Mouse (Mus musculus): ENCODE measurements around the gene Catsper4.

Gene Catsper4

DNA sequence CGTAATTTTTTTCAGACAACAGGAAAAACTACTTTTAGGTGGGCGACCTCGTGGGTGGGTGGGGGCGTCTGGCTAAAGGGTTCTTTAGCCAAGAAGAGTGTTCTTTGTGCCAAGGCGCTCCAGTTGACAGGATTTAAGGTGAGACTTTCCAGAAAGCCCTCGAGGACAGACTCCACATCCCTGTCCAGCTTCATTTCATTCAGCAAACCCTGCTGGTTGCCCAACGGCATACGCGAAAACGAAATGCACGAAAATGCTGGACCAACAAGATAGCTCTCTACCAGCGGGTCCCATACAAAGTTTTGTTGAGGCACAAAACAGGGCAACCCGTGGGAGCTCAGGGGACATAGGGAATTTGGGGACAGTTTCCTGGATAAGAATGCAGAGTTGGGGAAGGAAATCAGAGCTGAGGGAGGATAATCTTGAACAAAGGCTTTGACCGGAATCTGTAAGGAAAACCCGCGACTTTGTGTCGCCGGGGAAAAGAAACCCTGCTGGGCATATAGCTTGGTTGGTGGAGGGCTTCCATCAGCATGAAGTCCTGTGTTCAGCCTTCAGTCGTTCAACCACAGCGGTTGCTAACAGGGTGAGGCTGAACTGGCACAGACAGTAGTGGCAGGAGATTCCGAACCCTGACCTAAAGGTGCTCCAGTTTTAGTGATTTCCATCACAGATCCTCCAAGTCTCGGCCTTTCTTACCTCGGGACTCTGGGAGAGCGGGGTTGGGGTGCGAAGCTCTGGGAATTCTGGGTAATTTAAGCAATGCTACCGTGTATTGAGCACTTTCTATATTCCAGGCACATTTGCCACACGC is 23.1 kb upstream of the Catsper4 start:
- no peak for DNase-seq

DNA sequence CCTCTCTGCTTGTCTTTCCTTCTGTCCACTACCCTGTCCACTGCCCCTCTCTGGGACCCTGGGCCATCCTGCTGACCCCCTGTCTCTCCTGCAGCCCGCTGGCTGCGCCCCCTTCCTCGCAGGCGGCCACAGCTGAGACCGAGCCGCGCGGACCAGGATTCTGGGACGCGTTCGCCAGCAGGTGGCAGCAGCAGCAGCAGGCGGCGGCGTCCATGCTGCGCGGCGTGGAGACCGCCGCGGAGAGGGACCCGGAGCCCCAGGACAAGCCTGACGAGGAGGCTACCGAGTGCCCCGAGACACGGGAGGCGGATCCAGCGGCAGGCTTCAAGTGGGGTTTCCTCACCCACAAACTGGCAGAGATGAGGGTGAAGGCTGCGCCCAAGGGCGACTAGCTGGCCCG is 22.5 kb upstream of the Catsper4 start:
- DNase-seq, result peak; percentile 64 to 93

DNA sequence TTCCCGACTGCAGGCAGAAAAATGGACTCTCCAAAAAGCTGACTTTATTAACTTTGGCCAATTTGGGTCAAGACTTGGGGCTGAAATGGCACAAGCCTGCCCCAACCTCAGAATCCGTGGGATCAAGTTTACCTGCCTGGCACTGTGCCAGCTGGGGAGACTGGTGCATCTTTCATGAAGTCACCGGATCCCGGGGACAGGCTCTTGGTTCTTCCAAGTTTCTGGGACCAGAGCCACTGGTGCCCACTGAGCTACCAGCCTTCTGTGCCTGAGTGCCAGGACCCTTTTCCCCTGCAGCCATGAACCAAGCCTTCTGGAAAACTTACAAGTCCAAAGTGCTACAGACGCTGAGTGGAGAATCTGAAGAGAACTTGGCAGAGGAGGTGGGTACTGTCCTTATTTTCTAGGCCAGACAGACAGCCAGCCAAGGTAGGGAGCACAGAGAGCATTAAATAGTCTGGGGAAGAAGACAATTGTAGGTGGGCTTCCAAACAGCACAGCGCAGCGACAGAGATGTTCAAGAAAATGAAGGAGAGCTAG is 19.6 kb upstream of the Catsper4 start, which contains the start of gene Gm30191:
TSS of gene Gm30191 (plus strand) at position 217 of the 540 bp plus-strand sequence.
- peak in 1 of 2 experiments; percentile 42 for DNase-seq

DNA sequence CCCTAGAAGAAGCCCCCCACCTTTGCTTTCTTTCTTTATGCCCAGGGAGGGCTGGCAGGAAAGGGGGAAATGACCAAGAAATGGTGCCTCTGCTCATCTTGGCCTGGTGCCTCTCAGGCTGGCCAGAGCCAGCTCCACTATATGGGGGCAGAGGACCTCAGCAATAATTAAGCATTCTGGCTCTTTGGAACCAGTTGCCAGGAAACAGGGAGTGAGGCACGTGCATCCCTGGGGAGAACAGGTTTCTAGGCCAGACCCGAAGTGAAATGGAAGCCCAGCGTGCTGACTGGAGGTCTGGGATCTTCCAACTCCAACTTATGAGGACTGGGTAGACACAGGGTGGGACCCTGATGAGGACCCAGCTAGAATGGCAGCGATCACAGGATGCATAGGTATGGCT is 19.1 kb upstream of the Catsper4 start:
- DNase-seq, result peak in 1 of 2 experiments; percentile 56

DNA sequence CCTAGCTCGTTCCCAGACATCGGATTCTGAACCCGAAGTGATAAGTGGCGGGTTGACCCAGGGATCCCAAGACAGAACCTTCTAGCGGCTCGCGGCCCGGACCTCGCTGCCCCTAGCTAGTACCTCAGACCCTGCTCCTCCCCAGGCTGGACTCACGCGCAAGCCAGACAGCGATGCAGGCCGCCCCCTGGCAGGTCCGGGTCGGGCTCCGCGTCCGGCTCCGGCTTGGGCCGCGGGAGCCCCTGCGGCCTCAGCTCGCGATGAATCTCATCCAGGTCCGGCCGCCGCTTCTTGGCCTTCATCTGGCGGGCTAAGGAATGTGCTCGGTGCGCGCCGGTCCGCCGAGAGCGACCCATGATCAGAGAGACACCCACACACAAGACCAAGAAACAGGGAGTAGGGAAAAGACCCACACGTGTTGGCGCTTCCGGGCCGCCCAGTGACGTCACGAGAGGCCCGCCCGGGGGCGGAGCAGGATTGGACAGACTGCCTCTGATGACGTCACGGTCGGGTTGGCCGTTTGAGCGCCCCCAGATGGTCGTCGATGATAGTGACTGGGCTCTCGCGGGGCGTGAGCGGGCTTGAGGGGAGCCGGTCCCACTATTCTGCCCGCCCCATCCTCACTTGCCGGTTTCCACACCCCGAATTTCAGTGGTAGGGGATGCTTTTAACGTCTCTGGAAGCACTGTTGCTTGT is 18.1 kb upstream of the Catsper4 start, which contains the start of gene Zfp593:
TSS of gene Zfp593 (minus strand) at position 445 of the 696 bp plus-strand sequence.
- DNase-seq, result peak; percentile 95 to 98

DNA sequence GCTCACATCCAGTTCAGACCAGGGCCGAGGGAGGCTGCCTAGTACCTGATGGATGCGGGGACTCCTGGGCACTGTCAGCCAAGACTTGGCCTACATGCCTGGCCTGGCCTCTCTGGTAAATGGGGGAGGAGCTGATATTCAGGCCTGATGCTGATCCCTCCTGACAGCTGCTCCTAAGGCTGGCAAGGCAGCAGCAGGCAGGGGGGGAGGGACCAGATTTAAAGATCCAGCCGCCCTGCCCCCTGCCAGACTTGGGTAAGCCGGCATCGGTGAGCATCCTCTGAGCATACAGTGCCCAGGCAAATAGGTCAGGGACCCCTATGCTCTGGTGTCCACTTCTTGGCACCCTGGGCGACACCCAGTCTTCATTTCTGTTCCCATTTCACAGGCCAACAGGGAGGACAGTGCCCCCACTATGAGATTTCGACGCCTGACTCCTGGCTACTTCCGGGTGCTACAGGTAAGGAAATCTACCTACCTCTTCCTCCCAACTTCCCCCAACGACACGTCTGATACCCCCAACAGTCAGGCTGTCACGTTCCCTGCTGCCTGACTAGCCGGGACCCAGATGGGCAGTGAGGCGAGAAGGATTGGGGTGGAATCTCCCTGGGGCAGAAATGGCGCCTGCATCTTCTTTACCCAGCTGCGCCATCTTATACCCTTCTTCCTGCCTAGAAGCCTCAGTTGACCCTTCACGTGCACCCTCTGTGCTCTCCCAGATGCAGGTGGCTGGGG is 16.5 kb upstream of the Catsper4 start, which contains the start of gene E130218I03Rik:
TSS of gene E130218I03Rik (plus strand) at position 147 of the 735 bp plus-strand sequence.
- no peak for DNase-seq

DNA sequence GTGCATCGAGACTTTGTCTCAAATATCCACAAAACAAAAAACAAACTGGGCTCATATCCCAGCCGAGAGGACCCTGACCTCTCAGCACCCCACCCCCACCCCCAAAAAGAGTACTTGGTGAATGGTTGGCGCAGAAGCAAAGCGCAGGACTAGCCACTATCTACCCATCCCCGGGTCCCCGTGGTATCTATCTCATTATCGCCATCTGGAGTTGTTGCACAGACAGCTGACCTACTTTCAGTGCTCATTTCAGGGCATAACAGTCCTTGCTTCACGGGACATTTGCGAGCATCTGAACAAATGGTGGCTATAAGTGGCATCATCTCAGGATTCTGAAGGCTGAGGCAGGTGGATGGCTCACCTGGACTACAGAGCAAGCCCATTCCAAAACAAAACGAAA is 11.5 kb upstream of the Catsper4 start:
- DNase-seq, result no peak

DNA sequence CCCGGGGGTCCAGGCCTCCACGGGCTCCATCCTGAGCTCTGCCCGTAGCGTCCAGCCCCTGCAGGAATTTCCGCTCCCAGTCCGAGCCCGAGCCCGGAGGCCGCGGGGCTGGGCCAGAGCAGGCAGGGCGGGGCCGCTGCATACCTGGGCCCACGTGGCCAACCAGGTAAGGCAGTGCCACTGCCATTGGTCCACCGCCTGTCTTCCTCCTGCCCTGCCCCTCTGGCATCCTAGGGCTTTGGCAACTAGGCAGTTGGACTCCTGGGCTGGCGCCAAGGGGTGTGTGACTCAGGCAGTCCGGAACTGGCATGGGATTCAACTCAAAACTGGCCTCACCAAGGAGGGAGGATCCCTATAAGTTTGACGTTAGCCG is 11.1 kb upstream of the Catsper4 start, which contains the start of gene Cnksr1:
TSS of gene Cnksr1 (minus strand) at position 121 of the 373 bp plus-strand sequence.
- DNase-seq, result peak; percentile 96 to 97

DNA sequence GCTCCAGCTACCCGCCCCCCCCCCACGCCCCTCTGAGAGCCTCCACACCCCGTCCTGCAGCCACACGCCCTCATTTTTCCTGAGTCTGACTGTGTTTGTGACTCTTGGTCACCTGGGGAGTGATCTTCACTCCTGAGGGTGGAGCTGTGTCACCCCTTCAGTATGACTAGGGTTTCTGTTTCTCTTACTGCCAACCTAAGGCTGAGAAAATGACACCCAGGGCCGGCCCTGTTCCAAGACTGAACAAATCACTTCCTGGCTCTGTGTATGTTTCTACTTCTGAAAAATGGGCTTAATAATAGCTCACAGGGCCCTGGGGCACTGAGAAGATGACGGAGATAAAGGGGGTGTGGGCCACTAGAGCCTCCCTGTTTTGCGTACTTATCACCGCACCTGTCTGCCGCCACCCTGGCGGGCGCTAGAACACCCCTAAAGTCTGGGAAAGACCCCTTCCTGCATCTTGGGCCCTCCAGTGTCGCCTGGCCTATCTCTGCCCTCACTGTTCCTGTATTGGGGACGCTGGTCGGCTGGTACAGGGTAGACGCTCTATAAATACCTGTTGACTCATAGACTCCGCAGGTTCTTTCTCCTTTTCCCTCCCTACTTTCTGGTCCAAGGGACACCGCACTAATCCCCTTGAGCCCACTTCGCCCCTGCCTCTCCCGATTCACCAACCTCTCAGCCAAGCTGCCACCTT is 10.5 kb upstream of the Catsper4 start:
- no peak for DNase-seq

DNA sequence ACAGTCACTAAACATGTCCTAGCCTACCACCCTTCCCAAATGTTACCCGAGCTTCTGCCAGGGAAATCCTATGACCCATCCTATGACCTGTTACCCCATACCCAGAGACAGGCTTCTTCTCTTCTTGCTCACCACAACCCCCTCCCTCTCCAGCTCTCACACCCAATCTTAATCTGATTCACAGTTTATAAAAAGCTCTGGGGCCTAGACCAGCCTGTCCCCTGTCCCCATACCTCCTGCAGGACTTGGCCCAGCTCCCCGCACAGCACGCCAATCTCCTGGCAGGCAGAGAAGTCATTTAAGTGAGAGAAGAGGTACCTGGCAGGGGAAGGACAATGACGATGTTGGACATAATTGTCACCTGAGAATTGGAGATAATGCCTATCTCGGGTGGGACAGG is 7.7 kb upstream of the Catsper4 start:
- DNase-seq, result no peak

DNA sequence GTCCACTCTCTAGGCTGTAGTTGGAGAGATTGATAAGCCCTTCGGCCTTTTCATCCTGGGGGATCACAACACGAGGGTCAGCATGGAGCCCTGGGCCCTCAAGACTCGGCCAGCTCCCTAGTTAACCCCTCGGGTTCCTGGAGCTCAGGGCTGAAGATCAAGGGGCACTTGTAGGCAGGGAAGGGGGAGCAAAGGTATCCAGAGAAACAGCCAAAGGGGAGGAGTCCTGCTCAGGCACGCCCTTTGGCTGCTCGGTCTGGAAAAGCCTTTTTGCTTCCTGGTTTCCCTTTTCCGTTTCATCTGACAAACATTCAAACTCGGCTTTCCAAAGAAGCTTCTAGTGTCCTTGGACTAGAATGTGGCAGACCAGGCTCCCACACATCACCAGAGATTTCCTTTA is 3.2 kb upstream of the Catsper4 start:
- peak; percentile 51 to 64 for DNase-seq

DNA sequence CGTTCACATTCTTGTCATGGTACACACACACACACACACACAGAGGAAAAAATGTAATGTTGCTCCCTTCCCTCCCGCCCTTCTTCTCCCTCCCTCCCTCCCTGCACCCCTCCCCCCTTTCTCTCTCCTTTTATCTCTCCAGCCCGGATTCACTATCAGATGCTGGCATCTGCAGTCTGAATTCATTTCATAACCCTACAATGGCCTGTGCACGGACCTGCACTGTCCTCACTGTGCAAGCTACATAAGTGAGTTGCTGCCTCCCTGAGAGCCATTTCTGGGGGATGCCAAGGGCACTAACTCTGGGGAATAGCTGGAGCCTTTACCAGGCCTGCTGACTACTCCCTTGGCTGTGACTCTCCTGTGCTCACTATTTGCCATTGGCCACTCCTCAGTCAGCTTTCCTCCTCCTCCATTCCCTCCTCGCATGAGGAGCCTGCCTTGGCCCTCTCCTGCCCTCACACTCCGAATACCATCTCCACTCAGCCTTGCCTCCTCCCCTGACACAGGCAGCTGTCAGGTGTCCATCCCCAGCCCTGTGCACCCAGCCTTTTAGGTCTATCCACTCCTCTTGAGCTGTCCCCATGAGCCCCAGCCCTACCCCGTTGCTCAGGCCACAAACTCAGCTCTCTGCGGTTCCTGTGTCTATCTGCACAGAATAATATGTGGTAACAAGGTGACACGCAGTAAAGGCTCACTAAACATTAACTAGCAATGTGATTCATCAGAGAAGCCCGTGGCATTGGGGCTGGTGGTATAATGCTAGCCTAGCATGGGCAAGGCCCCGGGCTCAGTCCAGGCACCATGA is 4.2 kb downstream of the Catsper4 start:
- DNase-seq, result peak; percentile 35 to 57

DNA sequence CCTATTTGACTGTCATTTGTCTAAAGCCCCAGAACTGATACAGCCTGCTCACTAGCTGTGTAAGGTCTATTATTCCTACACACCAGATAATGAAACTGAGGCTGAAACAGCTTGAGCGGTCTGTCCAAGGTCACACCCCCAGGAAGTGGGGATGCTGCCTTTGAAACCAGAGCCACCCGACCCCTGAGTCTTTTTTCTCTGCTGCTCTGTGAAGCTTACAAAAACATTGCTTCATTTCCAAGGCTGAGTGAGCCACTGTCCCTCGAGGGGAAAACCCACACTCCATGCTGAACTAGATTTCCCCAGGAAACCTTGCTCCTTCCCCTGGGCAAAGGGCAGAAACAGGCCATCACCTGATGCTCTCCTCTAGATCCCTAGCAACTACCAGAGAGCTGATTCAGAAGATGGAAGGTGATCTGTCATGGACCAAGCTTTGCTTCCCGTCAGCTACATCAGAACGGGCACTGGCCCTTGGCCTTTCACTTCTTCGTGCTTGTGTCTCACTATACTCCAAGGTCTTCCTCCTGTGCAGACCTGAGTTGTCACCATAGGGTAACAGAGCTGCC is 20.6 kb downstream of the Catsper4 start:
- no peak for DNase-seq

DNA sequence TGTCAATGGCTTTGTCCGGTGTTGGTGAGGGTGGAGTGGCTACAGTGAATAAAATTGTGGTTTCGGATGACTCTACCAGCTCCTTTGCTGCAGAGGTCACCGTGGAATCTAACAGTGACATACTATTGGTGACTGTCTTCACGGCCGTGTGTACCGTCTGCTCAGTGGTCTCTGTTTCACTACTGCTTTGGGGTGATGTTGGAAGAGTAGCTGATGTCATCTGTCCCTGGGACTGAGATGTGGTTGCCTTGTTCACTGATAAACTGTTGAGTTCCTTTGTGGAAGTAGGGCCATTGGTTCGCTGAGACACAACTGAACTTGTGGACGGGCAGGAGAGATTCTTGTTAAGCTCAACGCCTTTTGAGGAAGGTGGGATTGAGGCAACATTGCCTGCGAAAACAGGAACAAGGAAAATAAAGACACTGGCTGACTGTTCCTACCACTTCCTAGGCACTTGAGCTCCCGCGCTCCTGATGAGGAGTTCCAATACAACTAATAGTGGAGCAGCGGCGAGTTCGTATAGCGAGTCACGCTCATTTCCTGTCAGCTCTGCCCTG is 23.8 kb downstream of the Catsper4 start:
- no peak for DNase-seq

DNA sequence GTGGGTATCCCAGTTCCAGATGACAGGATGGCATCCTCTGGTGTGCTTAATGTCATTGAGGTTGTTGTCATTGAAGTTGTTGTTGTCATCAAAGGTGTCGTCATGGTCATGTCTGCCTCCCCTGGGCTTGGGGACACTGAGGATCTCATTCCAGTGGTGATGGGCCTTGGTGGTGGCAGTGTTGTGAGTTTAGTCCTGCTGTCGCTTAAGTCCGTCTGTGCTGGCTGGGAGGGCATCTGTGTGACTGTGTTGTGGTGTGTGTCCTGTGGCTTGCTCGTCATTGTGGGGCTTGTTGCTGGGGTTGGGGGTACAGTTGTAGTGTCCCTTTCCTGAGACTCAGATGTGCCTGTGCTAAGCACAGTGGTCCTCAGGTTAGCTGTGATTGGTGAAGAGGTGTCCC is 24.3 kb downstream of the Catsper4 start, which contains the start of gene Gm7534:
TSS of gene Gm7534 (minus strand) at position 101 of the 400 bp plus-strand sequence.
- no peak for DNase-seq

DNA sequence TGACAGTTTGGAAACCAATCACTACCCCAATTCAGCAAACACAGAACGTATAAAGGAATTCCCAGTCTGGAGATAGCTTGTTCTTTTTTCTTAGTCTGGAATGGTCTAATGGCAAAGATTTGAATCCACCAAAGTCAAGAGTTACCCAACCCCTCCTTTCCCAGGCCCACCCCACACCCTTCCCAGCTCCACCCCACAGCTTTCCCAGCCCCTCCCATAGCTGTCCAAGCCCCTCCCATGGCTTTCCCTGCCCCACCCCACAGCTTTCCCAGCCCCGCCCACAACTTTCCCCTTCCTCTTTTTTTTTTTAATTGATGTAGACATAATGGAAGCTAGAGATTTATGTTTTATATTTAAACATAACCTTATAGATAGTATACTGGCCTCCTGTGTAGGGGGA is 27.8 kb downstream of the Catsper4 start:
- DNase-seq, result no peak

DNA sequence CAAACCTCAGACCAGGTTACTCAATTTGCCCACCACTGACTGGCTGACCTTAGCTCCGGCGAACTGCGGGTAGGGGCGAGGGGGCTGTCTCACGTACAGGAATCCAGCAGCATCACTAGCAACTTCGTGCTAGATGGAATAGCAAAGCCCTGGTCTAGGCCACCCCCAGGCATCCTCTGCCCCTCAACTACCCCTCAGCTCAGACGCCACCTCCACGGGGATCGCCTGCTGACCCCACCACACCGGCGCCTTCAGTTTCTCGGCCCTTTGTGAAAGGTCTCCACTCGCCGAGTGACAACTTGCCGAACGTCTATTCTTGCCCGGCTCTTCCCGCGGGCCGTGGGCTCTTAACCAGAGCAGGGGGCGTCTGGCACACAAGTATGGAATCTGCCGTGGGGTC is 40.9 kb downstream of the Catsper4 start:
- DNase-seq, result no peak

DNA sequence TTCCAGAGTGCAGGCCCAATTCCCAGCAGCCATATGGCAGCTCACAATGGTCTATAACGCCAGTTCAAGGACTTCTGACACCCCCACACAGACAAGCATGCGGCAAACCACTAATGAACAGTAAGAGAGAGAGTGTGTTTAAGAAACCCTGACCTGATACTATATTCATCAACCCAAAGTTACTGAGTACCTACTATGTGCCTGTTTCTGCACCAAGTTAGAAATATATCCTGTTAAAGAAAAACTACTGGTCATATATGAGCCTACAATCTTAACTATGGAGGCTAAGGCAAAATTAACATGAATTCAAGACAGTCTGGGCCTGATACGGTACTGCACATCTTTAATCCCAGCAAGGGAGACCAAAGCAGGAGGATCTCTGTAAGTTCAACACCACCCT is 41.6 kb downstream of the Catsper4 start:
- no peak for DNase-seq

DNA sequence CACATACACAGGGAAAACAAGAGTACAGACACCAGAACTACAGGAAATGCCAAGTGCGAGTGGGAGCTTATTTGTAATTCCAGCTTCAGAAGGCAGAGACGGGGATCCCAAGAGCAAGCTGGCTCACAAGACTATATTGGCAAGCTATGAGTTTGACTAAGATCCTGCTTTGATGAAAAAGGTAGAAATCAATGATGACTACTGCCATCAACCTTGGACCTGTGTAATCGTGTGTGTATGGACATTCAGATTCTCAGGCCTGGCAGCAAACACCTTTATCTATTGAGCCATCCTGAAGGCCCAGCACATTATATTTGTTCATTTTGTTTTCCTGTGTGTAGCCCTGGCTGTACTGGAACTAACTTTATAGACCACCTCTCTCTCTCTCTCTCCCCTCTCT is 43.5 kb downstream of the Catsper4 start:
- no peak for DNase-seq

DNA sequence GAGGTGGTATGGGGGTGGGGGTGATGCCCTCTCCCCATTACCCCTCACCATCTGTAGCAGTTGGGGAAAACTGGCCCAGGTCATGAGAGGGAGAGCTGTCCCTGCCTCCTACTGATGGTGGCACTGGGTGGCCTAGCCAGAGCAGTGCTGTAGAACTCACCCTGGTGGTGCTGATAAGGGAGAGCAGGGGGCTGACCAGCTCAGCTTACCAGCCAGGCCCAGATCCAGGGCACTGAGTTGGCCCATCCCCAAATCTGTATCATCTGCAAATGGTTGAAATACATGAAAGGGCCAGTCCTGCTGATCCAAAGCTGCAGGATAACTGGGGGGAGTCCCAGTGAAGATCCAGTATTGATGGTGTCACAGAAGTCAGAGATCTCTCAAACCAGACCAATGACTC is 45.4 kb downstream of the Catsper4 start:
- DNase-seq, result no peak

DNA sequence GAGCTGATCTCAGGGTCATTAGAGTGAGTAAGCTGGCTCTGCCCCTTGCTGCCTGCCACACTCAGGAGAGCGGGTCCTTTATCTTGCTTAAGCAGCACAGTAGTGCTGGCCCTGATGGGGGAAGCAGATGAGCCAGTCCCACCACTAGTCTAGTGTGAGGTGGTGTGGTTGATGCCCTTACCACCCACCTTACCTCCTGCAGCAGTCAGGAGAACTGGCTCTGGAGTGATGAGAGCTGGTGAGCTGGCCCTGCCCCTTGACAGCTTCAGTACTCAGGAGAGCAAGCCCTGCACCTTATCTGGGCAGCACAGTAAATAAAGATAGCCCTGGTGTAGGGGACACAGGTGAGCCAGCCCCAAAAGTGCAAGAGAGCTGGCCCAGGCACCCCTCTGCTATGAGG is 46.1 kb downstream of the Catsper4 start:
- no peak for DNase-seq

All from kidney, postnatal 36 days (tissue).